Mouse (Mus musculus) spleen, postnatal 4 days (tissue): Measurements from ENCODE around the gene Pth1r.
"Not testable (repeated sequence)": the region's sequence is repeated elsewhere in the genome, so short reads cannot be mapped to it uniquely, and the experiment has no call there.

Experiments used
- DNase-seq, 2 experiments: peaks; one replicate each; pipeline ENCODE4 v3.0.0; 2022; ENCODE audit warnings: low spot score in 2 of 2

Gene Pth1r

DNA sequence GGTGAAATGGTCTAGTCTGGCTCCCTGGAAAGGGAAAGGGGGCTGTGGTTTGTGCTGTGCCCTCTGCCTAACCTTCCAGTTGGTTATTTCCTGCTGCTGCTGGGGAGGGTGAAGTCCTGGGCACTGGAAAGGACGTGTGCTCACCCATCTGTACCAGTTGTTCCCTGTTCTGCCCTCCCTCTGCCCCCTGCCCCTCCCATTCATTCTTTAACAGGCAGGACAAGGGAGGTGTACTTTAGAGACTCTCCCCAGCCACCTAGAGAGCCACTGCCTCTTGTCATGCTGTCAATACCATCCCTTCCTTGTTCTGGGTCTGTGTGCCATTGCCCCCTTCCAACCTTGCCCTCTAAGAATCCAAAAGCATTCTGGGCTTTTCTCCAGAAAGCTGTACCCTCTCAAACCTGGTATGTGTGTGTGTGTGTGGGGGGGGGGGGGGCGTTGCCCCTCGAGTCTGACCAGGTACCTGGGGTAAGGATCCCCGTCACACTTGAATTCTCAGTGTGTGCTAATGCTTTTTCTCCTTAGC is 63.3 kb downstream of the Pth1r start:
- no peak for DNase-seq

DNA sequence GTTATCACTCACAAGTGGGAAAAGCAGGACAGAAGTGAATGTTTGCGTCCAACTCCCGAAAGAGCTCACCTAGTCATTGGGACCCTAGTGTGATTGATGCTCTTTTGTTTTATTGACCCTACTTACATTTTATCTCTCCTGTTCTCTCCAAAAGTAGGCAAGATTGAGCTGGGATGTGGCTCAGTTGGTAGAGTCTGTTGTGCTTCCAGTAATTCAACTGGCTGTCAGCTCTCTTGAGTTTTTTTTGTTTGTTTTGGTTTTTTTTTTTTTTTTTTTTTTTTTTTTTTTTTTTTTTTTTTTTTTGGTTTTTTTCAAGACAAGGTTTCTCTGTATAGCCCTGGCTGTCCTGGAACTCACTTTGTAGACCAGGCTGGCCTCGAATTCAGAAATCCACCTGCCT is 64.2 kb downstream of the Pth1r start:
- not testable (repeated sequence) for DNase-seq

DNA sequence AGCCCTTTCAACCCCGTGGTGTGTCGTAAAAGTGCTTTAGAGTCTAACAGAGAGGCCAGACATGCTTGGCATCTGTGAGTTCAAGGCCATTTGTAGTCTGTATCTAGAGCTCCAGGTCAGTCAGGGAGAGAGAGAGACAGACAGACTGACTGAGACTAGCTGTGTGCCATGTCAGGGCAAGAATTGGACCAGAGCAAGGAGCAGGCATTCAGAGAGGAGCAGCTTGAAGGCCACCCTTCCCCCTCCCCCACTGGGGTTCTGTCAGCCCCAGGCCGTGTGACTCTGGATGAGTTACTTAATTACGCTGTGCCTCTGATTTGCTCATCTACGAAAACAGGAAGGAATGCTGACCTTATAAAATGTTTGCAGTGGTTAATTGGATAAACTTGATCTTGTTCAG is 64.7 kb downstream of the Pth1r start:
- DNase-seq = no peak

DNA sequence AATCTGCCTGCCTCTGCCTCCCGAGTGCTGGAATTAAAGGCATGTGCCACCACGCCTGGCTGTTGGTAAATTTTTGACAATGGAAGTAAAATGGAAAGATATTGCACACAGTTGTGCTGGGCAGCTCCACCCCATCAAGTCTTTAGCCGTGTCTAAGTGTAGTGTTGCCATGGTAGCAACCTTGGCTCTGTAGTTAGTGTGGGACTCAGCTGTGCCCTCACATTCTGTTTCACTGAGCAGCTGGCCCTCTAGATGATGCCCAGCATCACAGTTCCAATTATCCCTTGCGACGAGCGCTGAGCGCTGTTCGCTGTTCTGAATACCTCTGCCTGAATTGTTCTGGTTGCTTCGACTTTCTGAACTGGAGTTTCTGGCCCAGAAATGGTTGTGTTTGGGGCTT is 65.1 kb downstream of the Pth1r start:
- DNase-seq = no peak

DNA sequence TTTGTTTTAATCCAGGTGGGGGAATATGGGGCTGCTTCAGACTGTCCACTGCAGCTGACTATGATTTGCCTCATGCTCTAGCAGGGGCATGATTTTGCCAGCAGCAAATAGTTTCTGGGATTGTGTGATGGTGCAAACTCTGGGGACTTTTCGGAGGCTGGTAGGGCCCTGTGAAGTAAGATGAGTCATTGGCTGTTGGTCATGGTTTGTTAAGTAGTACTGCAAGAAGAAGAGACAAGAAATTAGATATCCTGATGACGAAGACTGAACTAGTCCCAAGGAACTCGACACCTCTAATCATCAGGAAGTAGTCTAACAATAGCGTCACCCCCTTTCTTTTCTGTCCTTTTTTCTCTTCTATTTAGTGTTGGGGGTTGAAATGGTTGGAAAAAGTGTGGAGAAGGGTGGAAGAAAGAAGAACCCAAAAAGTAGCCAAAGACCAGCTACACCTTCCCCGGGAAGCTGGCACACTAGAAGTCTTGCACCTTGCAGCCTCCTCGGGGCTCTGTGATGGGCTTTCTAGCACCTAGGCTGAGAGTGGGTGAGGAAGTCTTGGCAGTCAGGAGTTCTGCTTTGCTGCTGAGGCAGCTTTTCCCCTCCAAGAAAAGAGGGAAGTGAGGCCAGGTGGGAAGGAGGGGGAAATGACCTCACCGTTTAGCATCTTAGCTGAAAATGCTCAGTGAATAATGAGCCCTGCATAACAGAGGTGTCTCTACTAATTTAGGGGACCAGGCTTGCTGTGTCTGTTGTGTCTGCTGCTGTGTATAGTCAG is 66.0 kb downstream of the Pth1r start:
- DNase-seq = no peak

DNA sequence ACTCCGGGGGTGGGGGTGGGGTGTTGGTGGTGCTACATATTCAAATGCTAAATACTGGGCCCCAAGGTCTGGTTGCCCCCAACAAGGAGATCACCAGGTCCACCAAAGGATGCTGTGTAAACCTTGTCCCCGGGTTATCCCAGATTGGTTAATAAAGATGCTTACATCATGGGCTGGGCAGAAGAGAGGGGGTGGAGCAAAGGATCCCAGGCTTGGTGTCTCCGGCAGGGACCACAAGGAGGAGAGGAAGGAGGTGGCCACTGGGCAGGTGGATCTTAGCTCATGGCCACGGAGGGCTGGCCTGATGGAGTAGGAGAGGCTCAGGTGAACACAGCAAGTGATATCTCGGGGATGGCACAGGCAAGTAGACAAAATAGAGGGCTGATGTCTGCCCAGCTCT is 68.1 kb downstream of the Pth1r start:
- DNase-seq = no peak

DNA sequence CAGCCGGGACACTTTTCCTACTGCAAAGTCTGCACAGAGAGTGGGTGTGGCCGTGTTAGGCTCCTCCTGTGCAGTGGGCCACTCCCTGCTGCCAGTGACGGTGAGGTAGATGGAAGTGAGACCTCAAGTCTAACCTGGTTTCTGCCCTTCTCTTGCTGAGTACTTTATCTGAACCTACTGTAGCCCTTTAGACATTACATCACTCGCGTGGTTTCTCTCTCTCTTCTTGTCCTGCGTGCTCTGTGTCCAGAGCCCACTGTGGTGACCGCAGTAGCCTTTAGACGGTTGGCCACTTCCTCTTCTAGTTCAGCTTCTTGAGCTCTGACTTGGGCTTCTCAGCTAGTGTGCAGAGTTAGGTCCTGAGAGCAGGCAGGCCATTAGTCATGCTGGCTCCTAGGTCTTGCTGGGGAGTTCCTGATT is 70.4 kb downstream of the Pth1r start:
- DNase-seq = peak in 1 of 2 experiments; percentile 43

DNA sequence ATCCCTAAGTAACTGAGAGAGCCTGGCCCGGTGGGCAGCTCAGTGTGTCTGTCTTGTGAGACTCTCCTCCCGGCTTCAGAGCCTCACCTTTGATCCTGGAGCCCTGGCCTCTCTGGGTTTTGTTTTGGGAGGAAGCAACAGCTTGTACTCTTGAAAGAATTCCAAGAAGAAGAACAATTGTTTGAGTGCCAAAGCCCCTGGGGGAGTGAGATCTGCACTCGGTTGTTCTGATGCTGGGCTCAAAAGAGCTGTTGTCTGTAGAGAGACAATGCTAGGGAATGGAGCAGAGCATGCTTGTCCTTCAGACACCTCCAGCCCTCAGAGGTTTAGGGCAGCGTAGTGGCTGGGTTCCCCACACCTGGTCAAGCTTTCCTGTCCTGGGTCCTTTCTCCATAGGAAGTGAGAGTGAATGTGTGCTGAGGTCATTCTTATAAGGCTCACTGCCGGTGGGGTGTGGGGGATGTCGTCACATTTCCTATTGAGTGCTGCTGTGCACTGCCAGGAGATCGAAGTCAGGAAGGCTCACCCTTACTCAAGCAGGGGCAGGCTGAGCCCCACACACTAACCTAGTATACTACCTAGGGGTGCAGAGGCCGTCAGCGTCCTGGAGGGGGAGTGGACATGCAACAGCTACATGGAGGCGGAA is 73.7 kb downstream of the Pth1r start:
- no peak for DNase-seq

DNA sequence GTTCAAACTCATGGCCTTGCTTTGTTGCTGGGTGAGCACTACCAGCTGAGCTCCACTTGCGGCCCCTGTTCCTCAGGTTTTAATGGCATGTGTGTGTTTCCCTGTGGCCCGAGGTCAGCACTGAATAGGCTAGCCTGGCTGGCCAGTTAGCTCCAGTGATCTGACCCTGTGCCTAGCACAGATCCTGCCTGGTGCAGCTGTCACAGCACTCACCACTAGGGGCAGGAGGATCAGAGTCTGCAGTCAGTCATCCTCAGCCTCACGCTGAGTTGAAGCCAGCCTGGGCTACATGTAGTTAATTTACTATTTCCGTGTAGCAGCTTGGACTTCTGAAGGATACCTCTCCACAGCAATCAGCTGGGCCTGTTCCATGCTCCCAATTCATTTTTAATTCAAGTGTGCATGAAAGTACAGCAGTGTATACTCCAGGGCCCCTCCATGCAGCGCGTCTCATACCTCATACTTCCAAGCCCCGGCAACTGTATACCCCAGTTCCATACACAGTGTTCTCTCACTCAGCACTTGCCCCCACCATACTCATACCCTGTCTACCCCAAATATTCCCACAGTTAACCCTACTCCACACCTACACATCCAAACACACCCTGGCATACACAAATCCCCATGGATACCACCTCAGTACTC is 74.4 kb downstream of the Pth1r start:
- DNase-seq = peak; percentile 54 to 73
